Mouse (Mus musculus) thymus, adult 2 months (tissue): ENCODE results near the gene Alyref. TPM values are rescaled to one million over a fixed set of nuclear protein-coding genes. Genes with fewer than 3 reads are reported as not detected.

Source experiments
- DNase-seq: peaks from one replicate; pipeline ENCODE4 v3.0.0; 2021
- H3K27ac ChIP-seq: fragments of 200-500 bp; 2 replicates; pipeline ENCODE4 v1.5.1; 2012; ENCODE audit warnings: low read length, control low read depth; ENCODE audit not compliant: control insufficient read depth, insufficient read depth
- H3K27me3 ChIP-seq: fragments of 200-500 bp; 2 replicates; pipeline ENCODE4 v1.6.1; 2012; ENCODE audit warnings: mild to moderate bottlenecking, low read length, moderate library complexity, mixed read lengths; ENCODE audit not compliant: control insufficient read depth, insufficient read depth
- H3K36me3 ChIP-seq: fragments of 200-500 bp; 2 replicates; pipeline ENCODE4 v1.6.1; 2012; ENCODE audit warnings: mild to moderate bottlenecking, low read length, moderate library complexity; ENCODE audit not compliant: control insufficient read depth, insufficient read depth
- H3K4me1 ChIP-seq: fragments of 200-500 bp; replicated peaks from 2 replicates; pipeline ENCODE4 v1.6.1; 2012; ENCODE audit warnings: low read length; ENCODE audit not compliant: control insufficient read depth, insufficient read depth
- H3K4me3 ChIP-seq: fragments of 200-500 bp; 2 replicates; pipeline ENCODE4 v1.5.1; 2012; ENCODE audit warnings: mild to moderate bottlenecking, low read length, control low read depth, moderate library complexity; ENCODE audit not compliant: control insufficient read depth, insufficient read depth
- CTCF ChIP-seq: fragments of 200-500 bp; IDR thresholded peaks from 2 replicates; pipeline ENCODE4 v1.5.1; 2012; ENCODE audit warnings: mild to moderate bottlenecking, control low read depth, low read length, moderate library complexity, borderline replicate concordance; ENCODE audit not compliant: control insufficient read depth, poor library complexity, insufficient read depth; ENCODE audit errors: extremely low read depth
- POLR2A ChIP-seq: fragments of 200-500 bp; IDR thresholded peaks from 2 replicates; pipeline ENCODE4 v1.6.1; 2012; ENCODE audit warnings: mild to moderate bottlenecking, low read length, control low read depth, moderate library complexity; ENCODE audit not compliant: control insufficient read depth, poor library complexity, insufficient read depth; ENCODE audit errors: extremely low read depth
- WGBS: fragments of 180-500 bp; shearing (Covaris S2); methylation state at CpG from one replicate; pipeline ENCODE4 v1.1.7; 2018; 5-methylcytosine and 5-hydroxymethylcytosine counted together
- polyA plus RNA-seq: library from polyadenylated mRNA; depleted of rRNA; stranded (reverse); fragments of >200 nt; gene quantifications from 2 replicates; pipeline ENCODE4 v1.2.3, GENCODE M21; 2012

Alyref gene
- polyA plus RNA-seq, 1 experiment, result 60.9 TPM

GRCm38 (mm10) chr11:120575940-120576339 is 22.2 kb downstream of the Alyref start:
- Histone ChIP-seq H3K36me3 (peaks cover 19% of the 10 kb centered on the region), H3K4me3 (no peak overlapping the region), H3K27ac (no peak overlapping the region), H3K4me1 (peaks cover 22% of the 10 kb centered on the region), H3K27me3 (no peaks in the 10 kb centered on the region)
- TF ChIP-seq POLR2A (no peak), CTCF (no peak)
- no peak for DNase-seq

GRCm38 (mm10) chr11:120575046-120575445 is 23.1 kb downstream of the Alyref start:
- Histone ChIP-seq H3K4me1 (peaks cover 16% of the 10 kb centered on the region), H3K4me3 (no peak overlapping the region), H3K27ac (no peak overlapping the region), H3K27me3 (no peaks in the 10 kb centered on the region), H3K36me3 (peaks cover 19% of the 10 kb centered on the region)
- no peak for DNase-seq
- WGBS, result 94% methylated on average over 2 of the region's 2 CpGs
- no peak for TF ChIP-seq CTCF
- TF ChIP-seq POLR2A, result no peak

GRCm38 (mm10) chr11:120574278-120574600 is 23.9 kb downstream of the Alyref start:
- Histone ChIP-seq H3K4me1 (peaks cover 9% of the 10 kb centered on the region), H3K27me3 (no peaks in the 10 kb centered on the region), H3K36me3 (peaks cover 16% of the 10 kb centered on the region), H3K4me3 (no peak overlapping the region), H3K27ac (no peak overlapping the region)
- no peak for DNase-seq
- no peak for TF ChIP-seq CTCF
- TF ChIP-seq POLR2A, result no peak
- 59% methylated on average over 5 of the region's 5 CpGs for WGBS

GRCm38 (mm10) chr11:120573585-120574277 is 24.4 kb downstream of the Alyref start:
- H3K4me1 ChIP-seq, result peaks cover 7% of the 10 kb centered on the region
- WGBS, result under 1% methylated on average over 23 of the region's 23 CpGs
- no peaks in the 10 kb centered on the region for H3K27me3 ChIP-seq
- H3K4me3 ChIP-seq, result peak overlapping the region; percentile 73
- H3K27ac ChIP-seq, result peak overlapping the region; percentile 38; the same call in 1 of the 2 replicates
- DNase-seq, result no peak
- H3K36me3 ChIP-seq, result peaks cover 12% of the 10 kb centered on the region
- TF ChIP-seq CTCF, result no peak
- no peak for TF ChIP-seq POLR2A

GRCm38 (mm10) chr11:120572752-120573584 is 25.2 kb downstream of the Alyref start, which contains the start of gene P4hb:
Gene P4hb, minus strand, starts transcription at chr11:120573253.
- peaks cover 7% of the 10 kb centered on the region for H3K4me1 ChIP-seq
- under 1% methylated on average over 94 of the region's 94 CpGs for WGBS

GRCm38 (mm10) chr11:120572417-120572751 is 25.8 kb downstream of the Alyref start:
- Histone ChIP-seq H3K27me3 (no peaks in the 10 kb centered on the region), H3K36me3 (peaks cover 15% of the 10 kb centered on the region), H3K4me1 (peaks cover 7% of the 10 kb centered on the region), H3K4me3 (peak overlapping the region; percentile 73), H3K27ac (no peak overlapping the region; the same call in 1 of the 2 replicates)
- TF ChIP-seq CTCF, result no peak
- 0% methylated on average over 24 of the region's 24 CpGs for WGBS
- peak; percentile 19 for DNase-seq

More at GRCm38 (mm10) chr11:120572752-120573584, 25.2 kb downstream of the Alyref start, which contains the start of gene P4hb:
- Histone ChIP-seq H3K27ac (peak within 1 kb of the TSS; percentile 38), H3K4me3 (peak within 1 kb of the TSS; percentile 73), H3K27me3 (no peaks in the 10 kb centered on the region), H3K36me3 (peaks cover 12% of the 10 kb centered on the region; the same call in 1 of the 2 replicates)
- peak; percentile 65 for TF ChIP-seq POLR2A
- peak; percentile 58 for TF ChIP-seq CTCF
- DNase-seq, result peak; percentile 99
